In genomic region chr17:72966878-72967277, GRCm38 (mm10) we compare ENCODE assay signal across 17 mouse cellular contexts. TPM values are rescaled to one million over a fixed set of nuclear protein-coding genes. Genes with fewer than 3 reads are reported as not detected.
DNase-seq lines count a peak whose midpoint lies in the region; ATAC-seq and TF ChIP-seq lines count a peak whose summit lies in the region.
"Had no signal": no experiment of that assay in that cellular context is flagged by ENCODE, and none has a peak within 500 bp of the region (broad histone marks: within the 10 kb centered on the region; RNA-seq: fewer than 3 reads in every experiment).

No protein-coding gene starts in this region.

- H3K9ac ChIP-seq in kidney, embryonic 15.5 days = no peak overlapping the region
- H3K9ac ChIP-seq: hindbrain, embryonic 14.5 days; liver, embryonic 14.5 days; neural tube, embryonic 12.5 days had no signal

- no peaks in the 10 kb centered on the region for H3K36me3 ChIP-seq in kidney, embryonic 15.5 days
- H3K36me3 ChIP-seq: neural tube, embryonic 12.5 days had no signal

- no peak overlapping the region for H3K4me3 ChIP-seq in kidney, embryonic 15.5 days (replicated peaks)
- H3K4me3 ChIP-seq in bone marrow macrophage, adult 2 months (ENCODE audit: insufficient read depth, low read length) = no peak overlapping the region
- H3K4me3 ChIP-seq: neural tube, embryonic 12.5 days had no signal

- H3K4me2 ChIP-seq in kidney, embryonic 15.5 days = no peak overlapping the region
- H3K4me2 ChIP-seq: hindbrain, embryonic 14.5 days; neural tube, embryonic 12.5 days had no signal

- DNase-seq in embryo, embryonic 11 days = peak; percentile 19
- DNase-seq in embryo, embryonic 9.5 days (ENCODE audit: extremely low spot score) = no peak
- no peak for DNase-seq in kidney, adult 18-20 months
- DNase-seq in layer of hippocampus, postnatal 14 days (ENCODE audit: low spot score in 2 of 2) = no peak
- no peak for DNase-seq in left cerebral cortex, postnatal 36 days (ENCODE audit: low spot score in 2 of 2)
- DNase-seq: adrenal gland, postnatal 14 days; kidney, adult 8-10 months; lung, postnatal 14 days; retina, postnatal 1 day had no signal

- TF ChIP-seq POLR2A in bone marrow macrophage, adult 2 months (IDR thresholded peaks at IDR 0.05; ENCODE audit: borderline replicate concordance, low read depth, low read length) = no peak

- 34% methylated on average over 3 of the region's 3 CpGs for WGBS in kidney, embryonic 15.5 days

- TF ChIP-seq CTCF in bone marrow macrophage, adult 2 months (IDR thresholded peaks at IDR 0.05; ENCODE audit: low read depth, low read length) = no peak

- H3K4me1 ChIP-seq in kidney, embryonic 15.5 days = peaks cover 19% of the 10 kb centered on the region
- H3K4me1 ChIP-seq in bone marrow macrophage, adult 2 months (ENCODE audit: control insufficient read depth, insufficient read depth, low read length) = peaks cover 30% of the 10 kb centered on the region
- H3K4me1 ChIP-seq: neural tube, embryonic 12.5 days had no signal

- intact Hi-C loops in left cerebral cortex, postnatal 36 days (cut with DNase I) = no loop called here

- 0 out of 2 replicates have a peak overlapping the region, but pooled peaks have one; percentile 50 for H3K27ac ChIP-seq in kidney, embryonic 15.5 days
- 0 out of 2 replicates have a peak overlapping the region, but pooled peaks have one; percentile 16 for H3K27ac ChIP-seq in bone marrow macrophage, adult 2 months (ENCODE audit: insufficient read depth, low read depth, low read length)
- H3K27ac ChIP-seq: liver, embryonic 14.5 days; neural tube, embryonic 12.5 days had no signal

- no peak for ATAC-seq in kidney, embryonic 15.5 days (replicated peaks; ENCODE audit: low FRiP score)
- ATAC-seq in megakaryocyte progenitor cell, adult 5-6 weeks (replicated peaks; ENCODE audit: poor library complexity) = peak; percentile 65
- ATAC-seq: midbrain, embryonic 16.5 days had no signal

- H3K9me3 ChIP-seq in kidney, embryonic 15.5 days (replicated peaks) = no peaks in the 10 kb centered on the region
- H3K9me3 ChIP-seq: neural tube, embryonic 12.5 days had no signal

- H3K27me3 ChIP-seq in kidney, embryonic 15.5 days = no peaks in the 10 kb centered on the region
- H3K27me3 ChIP-seq: neural tube, embryonic 12.5 days had no signal

RNA-seq across cellular contexts. Expression of gene Lbh, which starts 48.8 kb away (rescaled TPM):
- 7.1 and 8.9 TPM in 2 replicates for polyA plus RNA-seq in kidney, embryonic 15.5 days (2015; fragmentation: Nextera tagmentation; extraction: Ambion mirVana)
- 29.7 and 30.0 TPM in 2 replicates for polyA plus RNA-seq in bone marrow macrophage, adult 2 months (2012; ENCODE audit: insufficient read depth, insufficient read length, missing spikeins)
- 17.9 and 19.2 TPM in 2 replicates for total RNA-seq in megakaryocyte progenitor cell, adult 5-6 weeks (2015)
- 16.6 and 21.4 TPM in 2 replicates for total RNA-seq in megakaryocyte progenitor cell, adult 5-6 weeks (2017)
- total RNA-seq in layer of hippocampus, postnatal 14 days (2021) = 10 to 100 TPM; 41.2 to 44.2 TPM
- total RNA-seq in left cerebral cortex, postnatal 36 days (2021) = 10 to 100 TPM; 37.9 to 39.1 TPM
- total RNA-seq: MEL had no signal
